Mouse (Mus musculus) midbrain, embryonic 11.5 days (tissue): ENCODE measurements at regions not wholly inside any gene's neighbourhood (a gene's known extent, or its start where the extent isn't known, plus 50 kb on each side); places are given as distances from the start of the nearest gene placed in this dataset.

ENCODE experiments used
- ATAC-seq: fragments of 200-750 bp; cut with Nextera tagmentation; 2 replicates; pipeline ENCODE4 v1.8.0; 2017; ENCODE audit warnings: moderate TSS enrichment, moderate library complexity; ENCODE audit not compliant: low FRiP score
- DNase-seq: peaks from one replicate; pipeline ENCODE4 v3.0.0; 2015; ENCODE audit warnings: low spot score; ENCODE audit errors: missing footprints
- H3K27ac ChIP-seq: fragments of 300-500 bp; sonication (generic); 2 replicates; pipeline ENCODE4 v1.5.1; 2014; ENCODE audit warnings: low read depth, low read length
- H3K27me3 ChIP-seq: fragments of 300-500 bp; sonication (generic); 2 replicates; pipeline ENCODE4 v1.6.1; 2014; ENCODE audit warnings: mild to moderate bottlenecking, low read length, moderate library complexity, mixed read lengths; ENCODE audit not compliant: control insufficient read depth, insufficient read depth
- H3K36me3 ChIP-seq: fragments of 300-500 bp; sonication (generic); 2 replicates; pipeline ENCODE4 v1.6.1; 2014; ENCODE audit warnings: mild to moderate bottlenecking, low read length, moderate library complexity, mixed read lengths; ENCODE audit not compliant: control insufficient read depth, insufficient read depth
- H3K4me1 ChIP-seq: fragments of 300-500 bp; sonication (generic); 2 replicates; pipeline ENCODE4 v1.6.1; 2014; ENCODE audit warnings: low read length; ENCODE audit not compliant: control insufficient read depth, insufficient read depth
- H3K4me2 ChIP-seq: fragments of 300-500 bp; sonication (generic); 2 replicates; pipeline ENCODE4 v1.6.1; 2014; ENCODE audit warnings: mild to moderate bottlenecking, moderate library complexity
- H3K4me3 ChIP-seq: fragments of 300-500 bp; sonication (generic); 2 replicates; pipeline ENCODE4 v1.5.1; 2014; ENCODE audit warnings: low read depth, low read length
- H3K9ac ChIP-seq: fragments of 300-500 bp; sonication (generic); 2 replicates; pipeline ENCODE4 v1.6.1; 2014; ENCODE audit warnings: low read length
- H3K9me3 ChIP-seq: fragments of 300-500 bp; sonication (generic); 2 replicates; pipeline ENCODE4 v1.6.1; 2016; ENCODE audit warnings: low read length; ENCODE audit not compliant: control insufficient read depth
- WGBS: fragments of 180-500 bp; shearing (Covaris S2); extraction: QIAGEN DNeasy Blood & Tissue Kit; methylation state at CpG from one replicate; pipeline ENCODE4 v1.1.7; 2014; 5-methylcytosine and 5-hydroxymethylcytosine counted together

GRCm38 (mm10) chr14:79898240-79898639 lies 85.6 kb upstream of the Olfm4 start:
- Histone ChIP-seq H3K27me3 (no peaks in the 10 kb centered on the region; the same call in none of the 2 replicates), H3K4me2 (no peak overlapping the region), H3K27ac (no peak overlapping the region), H3K36me3 (no peaks in the 10 kb centered on the region), H3K4me1 (peaks cover 5% of the 10 kb centered on the region), H3K9me3 (no peaks in the 10 kb centered on the region), H3K4me3 (no peak overlapping the region), H3K9ac (no peak overlapping the region)
- ATAC-seq (no peak; the same call in 1 of the 2 replicates), DNase-seq (no peak)
- 17% methylated on average over 5 of the region's 5 CpGs for WGBS

- DNase-seq (no peak), ATAC-seq (no peak)
- Histone ChIP-seq H3K9me3 (no peaks in the 10 kb centered on the region), H3K4me2 (no peak overlapping the region), H3K36me3 (no peaks in the 10 kb centered on the region), H3K27ac (no peak overlapping the region), H3K9ac (no peak overlapping the region), H3K27me3 (no peaks in the 10 kb centered on the region; the same call in 1 of the 2 replicates), H3K4me3 (no peak overlapping the region), H3K4me1 (peaks cover 4% of the 10 kb centered on the region)
- 65% methylated on average over 4 of the region's 4 CpGs for WGBS
These were observed 90.6 kb upstream of the Olfm4 start for GRCm38 (mm10) chr14:79893241-79893640.

DNA sequence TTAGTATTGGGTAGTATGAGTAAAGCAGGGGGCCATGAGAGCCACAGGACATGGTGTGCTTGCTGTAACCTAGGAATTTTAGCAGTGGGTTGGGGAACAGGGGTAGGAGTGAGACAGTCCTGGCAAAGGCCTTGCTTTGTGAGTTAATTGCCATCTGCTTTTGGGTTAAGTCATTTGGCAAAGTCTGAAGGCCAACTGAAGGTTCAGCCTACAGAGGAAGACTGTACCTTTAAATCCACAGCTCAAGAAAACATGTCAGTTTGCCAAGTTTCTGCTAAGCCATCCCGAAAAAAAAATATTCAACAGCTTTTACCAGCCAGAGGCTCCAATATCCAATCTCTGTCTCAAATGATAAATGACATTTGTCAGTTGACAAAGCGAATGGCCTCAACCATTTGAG lies 93.2 kb upstream of the Olfm4 start:
- DNase-seq (no peak), ATAC-seq (no peak)
- H3K9ac ChIP-seq: no peak overlapping the region
- 94% methylated on average over 2 of the region's 2 CpGs for WGBS
- H3K9me3 ChIP-seq: no peaks in the 10 kb centered on the region
- no peaks in the 10 kb centered on the region for H3K4me1 ChIP-seq
- no peak overlapping the region for H3K27ac ChIP-seq
- H3K4me3 ChIP-seq: no peak overlapping the region
- H3K36me3 ChIP-seq: no peaks in the 10 kb centered on the region
- H3K27me3 ChIP-seq: no peaks in the 10 kb centered on the region; the same call in 1 of the 2 replicates
- H3K4me2 ChIP-seq: no peak overlapping the region

DNA sequence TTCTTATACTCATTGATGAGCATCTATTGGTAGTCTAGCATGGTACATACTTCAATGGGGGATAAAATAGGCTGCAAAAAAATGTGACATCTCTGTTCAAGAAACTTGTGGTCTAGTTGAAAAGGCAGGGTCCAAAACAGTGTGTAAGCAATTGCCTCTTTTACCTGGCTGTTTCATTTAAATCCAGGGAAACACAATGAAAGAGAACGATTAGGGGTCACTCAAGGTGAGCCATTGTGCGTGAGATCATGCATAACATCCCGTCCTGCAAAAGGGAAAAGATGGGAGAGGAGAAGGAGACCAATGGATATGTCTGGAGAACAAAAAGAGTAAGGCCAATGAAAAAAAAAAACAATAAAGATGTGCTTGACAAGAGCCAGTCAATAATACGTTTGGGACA lies 93.6 kb upstream of the Olfm4 start:
- peak; percentile 61 for DNase-seq
- 85% methylated on average over 4 of the region's 4 CpGs for WGBS
- Histone ChIP-seq H3K4me3 (no peak overlapping the region), H3K36me3 (no peaks in the 10 kb centered on the region), H3K4me1 (no peaks in the 10 kb centered on the region), H3K9ac (no peak overlapping the region), H3K9me3 (no peaks in the 10 kb centered on the region), H3K27ac (no peak overlapping the region), H3K4me2 (no peak overlapping the region), H3K27me3 (no peaks in the 10 kb centered on the region; the same call in 1 of the 2 replicates)
- no peak for ATAC-seq

GRCm38 (mm10) chr14:79883487-79883886 lies 100.4 kb upstream of the Olfm4 start:
- ATAC-seq (no peak), DNase-seq (no peak)
- 79% methylated on average over 7 of the region's 7 CpGs for WGBS
- H3K4me2 ChIP-seq: no peak overlapping the region
- H3K9me3 ChIP-seq: no peaks in the 10 kb centered on the region
- peaks cover 6% of the 10 kb centered on the region for H3K27me3 ChIP-seq
- H3K4me1 ChIP-seq: peaks cover 33% of the 10 kb centered on the region
- no peak overlapping the region for H3K9ac ChIP-seq
- no peaks in the 10 kb centered on the region for H3K36me3 ChIP-seq
- no peak overlapping the region for H3K27ac ChIP-seq
- H3K4me3 ChIP-seq: no peak overlapping the region

- Histone ChIP-seq H3K9ac (no peak overlapping the region), H3K27me3 (peaks cover 13% of the 10 kb centered on the region), H3K27ac (no peak overlapping the region), H3K4me2 (no peak overlapping the region), H3K4me1 (peaks cover 33% of the 10 kb centered on the region), H3K36me3 (no peaks in the 10 kb centered on the region), H3K4me3 (no peak overlapping the region), H3K9me3 (no peaks in the 10 kb centered on the region)
- ATAC-seq: peak; percentile 77
- no peak for DNase-seq
- 45% methylated on average over 9 of the region's 9 CpGs for WGBS
These were observed 102.2 kb upstream of the Olfm4 start for GRCm38 (mm10) chr14:79881726-79882125.

- H3K4me2 ChIP-seq: no peak overlapping the region
- peak; percentile 79 for DNase-seq
- no peaks in the 10 kb centered on the region for H3K36me3 ChIP-seq
- no peak overlapping the region for H3K27ac ChIP-seq
- peaks cover 33% of the 10 kb centered on the region for H3K4me1 ChIP-seq
- H3K27me3 ChIP-seq: peaks cover 13% of the 10 kb centered on the region
- WGBS: 60% methylated on average over 5 of the region's 5 CpGs
- H3K9me3 ChIP-seq: no peaks in the 10 kb centered on the region
- H3K4me3 ChIP-seq: no peak overlapping the region
- no peak for ATAC-seq
- H3K9ac ChIP-seq: no peak overlapping the region
These were observed 103.7 kb upstream of the Olfm4 start for GRCm38 (mm10) chr14:79880065-79880755.

- 70% methylated on average over 11 of the region's 11 CpGs for WGBS
- Histone ChIP-seq H3K36me3 (no peaks in the 10 kb centered on the region), H3K4me3 (no peak overlapping the region), H3K4me1 (peaks cover 33% of the 10 kb centered on the region), H3K4me2 (no peak overlapping the region), H3K9ac (no peak overlapping the region), H3K9me3 (no peaks in the 10 kb centered on the region), H3K27me3 (peaks cover 13% of the 10 kb centered on the region), H3K27ac (no peak overlapping the region)
- ATAC-seq: no peak
- peak; percentile 81 for DNase-seq
These were observed 104.4 kb upstream of the Olfm4 start for GRCm38 (mm10) chr14:79879333-79880035.

DNA sequence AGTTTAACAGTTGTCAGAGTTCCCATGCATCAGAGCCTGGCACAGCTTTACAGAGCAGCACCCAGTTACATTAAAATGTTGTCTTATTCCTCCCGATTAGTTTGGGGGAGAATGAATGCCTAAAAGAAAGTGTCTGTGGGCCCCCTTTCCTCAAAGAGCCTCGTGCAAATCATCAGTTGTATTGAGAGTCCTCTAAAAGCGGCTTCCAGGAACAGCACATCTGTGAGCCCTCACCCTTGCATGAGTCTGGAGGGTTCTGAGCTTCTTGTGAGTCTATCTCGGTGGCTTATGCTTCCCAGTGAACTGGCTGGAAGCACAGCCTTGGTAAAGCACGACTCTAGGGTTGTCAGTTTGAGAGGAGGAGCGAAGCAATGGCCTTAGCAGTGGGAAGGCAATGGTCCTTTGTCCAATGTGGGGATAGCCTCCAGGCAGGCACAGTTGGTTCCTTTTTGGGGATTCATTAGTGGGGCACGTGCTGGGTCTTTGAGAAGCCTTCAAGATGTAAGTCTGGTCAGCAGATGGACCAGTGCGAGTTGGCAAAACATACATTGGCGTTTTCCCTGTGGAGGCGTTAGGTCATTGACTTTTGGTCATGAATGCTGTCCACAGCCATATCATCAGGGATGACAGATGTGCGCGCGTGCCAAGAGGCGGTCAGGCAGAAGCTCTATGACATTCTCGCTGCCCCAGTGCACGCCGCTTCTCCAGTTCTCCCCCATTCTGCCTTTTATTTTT lies 105.4 kb upstream of the Olfm4 start:
- peaks cover 10% of the 10 kb centered on the region for H3K27me3 ChIP-seq
- DNase-seq (peak; percentile 73), ATAC-seq (no peak)
- 85% methylated on average over 17 of the region's 17 CpGs for WGBS
- H3K9me3 ChIP-seq: no peaks in the 10 kb centered on the region
- H3K27ac ChIP-seq: no peak overlapping the region
- no peak overlapping the region for H3K9ac ChIP-seq
- no peak overlapping the region for H3K4me2 ChIP-seq
- H3K36me3 ChIP-seq: no peaks in the 10 kb centered on the region
- H3K4me3 ChIP-seq: no peak overlapping the region
- peaks cover 31% of the 10 kb centered on the region for H3K4me1 ChIP-seq
